Mouse (Mus musculus) small intestine, adult 2 months (tissue): ENCODE data around the gene Cldn11.

Experiments
- CTCF ChIP-seq: fragments of 200-500 bp; IDR thresholded peaks from 2 replicates; pipeline ENCODE4 v1.5.1; 2012; ENCODE audit warnings: low read depth, mild to moderate bottlenecking, control low read depth, inconsistent platforms, low read length, moderate library complexity, mixed read lengths; ENCODE audit not compliant: insufficient replicate concordance, insufficient read length; ENCODE audit errors: extremely low read depth
- POLR2A ChIP-seq: fragments of 200-500 bp; IDR thresholded peaks from 2 replicates; pipeline ENCODE4 v1.6.1; 2012; ENCODE audit warnings: low read depth, mild to moderate bottlenecking, control low read depth, inconsistent platforms, low read length, moderate library complexity

DNA sequence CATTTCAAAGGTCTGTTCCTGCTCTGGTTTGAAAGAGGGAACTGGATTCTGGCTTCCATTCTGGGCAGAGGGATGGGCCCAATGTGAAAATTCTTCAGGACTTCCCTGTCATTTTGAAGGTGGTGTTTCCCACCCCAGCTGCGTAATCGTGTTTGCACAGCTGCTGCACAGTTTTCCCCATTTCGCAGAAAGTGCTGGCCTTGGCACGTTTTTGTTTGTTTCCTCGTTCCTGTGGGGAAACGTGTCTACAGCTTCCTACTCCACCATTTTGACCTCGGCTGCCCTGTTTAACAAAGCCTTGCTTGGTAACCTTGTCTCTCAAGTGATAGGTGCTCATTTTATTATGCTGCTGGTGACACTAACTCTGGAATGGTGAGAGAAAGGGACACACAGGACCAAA is 15.0 kb upstream of the Cldn11 start:
- TF ChIP-seq CTCF (no peak), POLR2A (no peak)
